Mouse (Mus musculus) urinary bladder, postnatal 14 days (tissue): ENCODE measurements at regions not wholly inside any gene's neighbourhood (a gene's known extent, or its start where the extent isn't known, plus 50 kb on each side); places are given as distances from the start of the nearest gene placed in this dataset.

Experiments
- DNase-seq: peaks from one replicate; pipeline ENCODE4 v3.0.0; 2021; ENCODE audit warnings: low spot score

- DNase-seq, result no peak
These were observed 285.7 kb downstream of the Rngtt start for GRCm38 (mm10) chr4:33595763-33596162.

- no peak for DNase-seq
These were observed 289.9 kb downstream of the Rngtt start for GRCm38 (mm10) chr4:33599966-33600365.

GRCm38 (mm10) chr4:33600805-33601204, 290.7 kb downstream of the Rngtt start:
- no peak for DNase-seq

DNA sequence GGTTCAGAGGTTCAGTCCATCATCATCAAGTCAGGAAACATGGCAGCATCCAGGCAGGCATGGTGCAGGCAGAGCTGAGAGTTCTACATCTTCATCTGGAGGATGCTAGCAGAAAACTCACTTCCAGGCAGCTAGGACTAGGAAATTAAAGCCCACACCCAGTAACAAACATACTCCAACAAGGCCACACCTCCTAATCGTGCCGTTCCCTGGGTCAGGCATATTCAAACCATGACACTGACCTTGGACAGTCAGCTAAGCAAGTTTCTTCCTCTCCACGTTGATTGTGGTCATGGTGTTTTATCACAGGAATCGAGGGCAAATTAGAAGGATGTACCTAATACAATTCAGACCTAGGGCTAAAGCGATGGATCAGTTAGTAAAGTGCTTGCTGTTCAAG, 294.5 kb downstream of the Rngtt start:
- no peak for DNase-seq

- DNase-seq, result no peak
These were observed 284.4 kb upstream of the Cnr1 start for GRCm38 (mm10) chr4:33639821-33640575.

GRCm38 (mm10) chr4:33640576-33641255, 283.7 kb upstream of the Cnr1 start:
- no peak for DNase-seq

GRCm38 (mm10) chr4:33641883-33642282, 282.5 kb upstream of the Cnr1 start:
- DNase-seq, result no peak

- no peak for DNase-seq
These were observed 281.9 kb upstream of the Cnr1 start for GRCm38 (mm10) chr4:33642526-33642925.

DNA sequence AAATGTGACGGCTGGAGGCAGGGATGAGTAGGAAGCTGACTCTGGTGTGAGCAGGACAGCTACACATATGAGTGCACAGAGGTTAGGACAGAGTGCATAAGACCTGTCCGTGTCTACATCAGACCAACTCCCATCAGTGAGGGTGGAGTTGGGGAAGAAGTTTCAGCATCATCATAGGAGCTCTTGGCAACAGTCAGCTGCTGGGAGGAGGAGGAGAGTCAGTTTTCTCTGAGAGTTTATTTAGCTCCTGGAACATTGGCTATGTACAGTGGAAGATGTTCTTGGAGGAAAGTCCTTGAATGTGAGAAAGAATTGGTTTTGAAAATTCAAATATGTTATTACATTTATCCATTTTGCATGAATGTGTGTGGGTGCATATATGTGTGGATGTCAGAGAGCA, 279.2 kb upstream of the Cnr1 start:
- DNase-seq, result no peak

DNA sequence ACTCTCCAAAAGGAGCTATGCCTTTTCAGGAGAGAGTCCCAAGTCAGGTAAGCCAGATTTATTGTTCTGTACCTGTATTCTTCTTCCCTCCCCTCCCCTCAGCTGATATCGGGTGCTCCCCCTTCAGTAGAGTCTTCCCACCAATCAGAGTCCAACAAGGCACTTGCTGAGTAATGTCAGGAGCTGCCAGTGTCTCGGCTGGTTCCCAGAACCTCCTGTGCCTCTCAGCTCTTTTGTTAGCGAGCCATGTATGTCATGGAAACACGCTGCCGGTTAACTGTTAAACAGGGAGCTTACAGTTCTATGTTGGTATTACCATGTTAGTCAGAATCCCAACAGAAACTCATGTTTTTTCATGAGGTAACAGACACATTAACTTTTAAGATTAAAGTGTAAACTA, 273.1 kb upstream of the Cnr1 start:
- DNase-seq, result no peak

DNA sequence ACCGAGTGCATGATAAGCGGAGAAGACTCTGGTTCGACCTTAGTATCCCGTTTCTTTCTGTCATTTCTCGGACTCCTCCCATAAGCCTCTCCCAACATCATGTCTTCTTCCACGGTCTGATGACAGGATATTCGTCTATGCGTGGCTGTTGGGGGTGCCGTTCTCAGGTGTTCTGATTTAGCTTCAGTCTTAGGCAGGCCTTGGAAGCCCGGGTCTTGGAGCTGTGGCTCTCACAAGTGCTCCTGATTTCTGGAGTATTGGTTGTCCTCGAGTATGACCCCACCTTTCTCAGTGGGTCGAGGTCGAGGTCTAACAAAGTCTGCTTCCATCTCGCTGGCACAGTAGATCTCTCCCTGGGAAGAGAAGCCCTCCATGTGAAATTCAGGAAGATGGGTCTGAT, 264.6 kb upstream of the Cnr1 start:
- no peak for DNase-seq

- no peak for DNase-seq
These were observed 263.8 kb upstream of the Cnr1 start for GRCm38 (mm10) chr4:33660553-33660952.

GRCm38 (mm10) chr4:33661862-33662261, 262.5 kb upstream of the Cnr1 start:
- DNase-seq, result no peak

- DNase-seq, result no peak
These were observed 261.4 kb upstream of the Cnr1 start for GRCm38 (mm10) chr4:33662965-33663364.

- no peak for DNase-seq
These were observed 260.5 kb upstream of the Cnr1 start for GRCm38 (mm10) chr4:33663616-33664473.

- no peak for DNase-seq
These were observed 259.9 kb upstream of the Cnr1 start for GRCm38 (mm10) chr4:33664474-33664822.

- DNase-seq, result no peak
These were observed 259.0 kb upstream of the Cnr1 start for GRCm38 (mm10) chr4:33665250-33665873.

- no peak for DNase-seq
These were observed 256.0 kb upstream of the Cnr1 start for GRCm38 (mm10) chr4:33668431-33668830.

- DNase-seq, result no peak
These were observed 249.3 kb upstream of the Cnr1 start for GRCm38 (mm10) chr4:33675044-33675443.

DNA sequence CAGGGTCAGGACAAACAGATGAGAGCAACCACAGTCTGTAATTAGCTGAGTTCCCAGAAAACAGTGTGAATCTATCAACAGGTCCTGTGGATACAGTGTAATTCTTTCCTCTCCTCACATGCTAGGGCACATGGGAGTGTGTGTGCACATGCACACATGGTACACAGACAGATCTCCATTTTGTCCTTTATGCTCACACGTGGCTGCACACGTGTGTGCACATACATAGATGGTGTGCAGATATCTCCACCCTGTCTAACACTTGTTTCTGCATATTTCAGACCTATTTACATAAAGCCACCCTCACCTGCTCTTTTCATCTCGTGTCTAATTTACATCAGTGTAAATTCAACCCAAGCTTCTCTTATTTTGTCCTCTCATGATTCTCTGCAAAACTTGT, 245.0 kb upstream of the Cnr1 start:
- no peak for DNase-seq

DNA sequence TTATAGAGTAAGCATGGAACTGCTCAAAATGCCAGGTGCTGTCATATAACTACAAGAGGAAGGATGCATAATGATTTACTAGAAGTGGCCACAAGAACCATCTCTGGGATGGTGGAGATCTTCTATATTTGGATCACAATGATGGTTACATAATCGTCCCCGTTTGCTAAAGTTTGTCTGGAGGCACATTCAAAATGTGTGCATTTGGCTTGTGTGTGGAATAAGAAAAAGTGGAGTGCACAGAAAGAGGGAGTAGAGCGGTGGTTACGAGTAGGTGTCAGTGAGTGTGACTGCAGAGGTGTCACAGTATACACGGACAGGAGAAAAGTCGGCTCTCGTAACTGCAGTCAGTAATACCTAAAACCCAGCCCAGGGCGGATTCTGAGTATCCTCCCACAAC, 238.3 kb upstream of the Cnr1 start:
- DNase-seq, result no peak

GRCm38 (mm10) chr4:33687434-33687833, 237.0 kb upstream of the Cnr1 start:
- no peak for DNase-seq
